Mouse (Mus musculus): ENCODE data around the gene Memo1.

DNA sequence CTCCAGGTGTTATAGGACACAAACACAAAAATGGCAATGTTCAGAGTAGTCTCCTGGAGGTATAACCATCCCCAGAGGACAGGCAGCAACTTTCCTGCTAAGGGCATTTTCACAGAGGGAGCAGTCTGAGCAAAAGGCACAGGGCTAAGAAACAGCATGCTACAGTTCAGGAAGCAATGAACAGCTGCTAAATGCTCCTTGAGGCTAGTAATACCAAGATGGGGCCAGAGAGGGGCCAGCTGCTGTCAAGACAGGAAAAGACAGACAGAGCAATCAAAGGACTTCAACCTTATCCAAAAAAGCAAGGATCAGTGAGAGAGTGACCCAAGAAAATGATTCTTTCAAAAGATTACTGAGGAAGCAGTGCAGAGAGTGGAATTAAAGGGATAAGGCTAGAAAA, 4.5 kb downstream of the Memo1 start:
- no peak for TF ChIP-seq TBP (IDR thresholded peaks at IDR 0.05; ENCODE audit: low read depth, low read length)
- TF ChIP-seq TAL1 (IDR thresholded peaks at IDR 0.05; ENCODE audit: low read length) = no peak
- TF ChIP-seq CTCF (IDR thresholded peaks at IDR 0.05 in 2 of 3, conservative IDR thresholded peaks at IDR 0.05 in 1 of 3; ENCODE audit: control insufficient read depth in 1 of 3, insufficient read depth in 1 of 3, low read depth in 2 of 3, low read length in 3 of 3, poor library complexity in 1 of 3, severe bottlenecking in 1 of 3) = no peak
